Mouse (Mus musculus): Measurements from ENCODE around the gene Sdf4. TPM values are rescaled to one million over a fixed set of nuclear protein-coding genes. Genes with fewer than 3 reads are reported as not detected.

Sdf4 gene
- polyA plus RNA-seq, 1 experiment: 122 TPM

DNA sequence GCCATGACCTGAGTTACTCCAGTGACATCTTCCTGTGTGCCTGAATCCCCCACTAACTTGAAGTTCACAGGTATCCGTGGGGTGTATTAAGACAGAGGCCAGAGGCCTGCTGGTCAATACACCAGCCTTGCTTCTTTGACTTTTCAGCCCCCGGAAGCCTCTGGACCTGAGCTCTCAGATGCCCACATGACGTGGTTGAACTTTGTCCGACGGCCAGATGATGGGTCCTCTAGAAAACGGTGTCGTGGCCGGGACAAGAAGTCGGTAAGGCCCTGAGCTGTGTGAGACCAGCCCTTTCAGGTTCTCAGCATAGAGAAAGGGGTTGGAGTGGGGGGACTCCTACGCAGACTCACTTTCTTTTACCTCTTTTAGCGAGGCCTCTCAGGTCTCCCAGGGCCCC lies 28.3 kb upstream of the Sdf4 start:
- no peak overlapping the region for H3K4me3 ChIP-seq (ENCODE audit: insufficient read depth, low read length)
- H3K4me1 ChIP-seq (ENCODE audit: control insufficient read depth, insufficient read depth, low read length): no peaks in the 10 kb centered on the region; the same call in 1 of the 2 replicates
- H3K27ac ChIP-seq (ENCODE audit: insufficient read depth, low read length): no peak overlapping the region
- TF ChIP-seq POLR2A (IDR thresholded peaks at IDR 0.05; ENCODE audit: extremely low read depth, insufficient read depth, low read length): no peak
- TF ChIP-seq CTCF (IDR thresholded peaks at IDR 0.05; ENCODE audit: extremely low read depth, insufficient read depth, low read length): no peak

DNA sequence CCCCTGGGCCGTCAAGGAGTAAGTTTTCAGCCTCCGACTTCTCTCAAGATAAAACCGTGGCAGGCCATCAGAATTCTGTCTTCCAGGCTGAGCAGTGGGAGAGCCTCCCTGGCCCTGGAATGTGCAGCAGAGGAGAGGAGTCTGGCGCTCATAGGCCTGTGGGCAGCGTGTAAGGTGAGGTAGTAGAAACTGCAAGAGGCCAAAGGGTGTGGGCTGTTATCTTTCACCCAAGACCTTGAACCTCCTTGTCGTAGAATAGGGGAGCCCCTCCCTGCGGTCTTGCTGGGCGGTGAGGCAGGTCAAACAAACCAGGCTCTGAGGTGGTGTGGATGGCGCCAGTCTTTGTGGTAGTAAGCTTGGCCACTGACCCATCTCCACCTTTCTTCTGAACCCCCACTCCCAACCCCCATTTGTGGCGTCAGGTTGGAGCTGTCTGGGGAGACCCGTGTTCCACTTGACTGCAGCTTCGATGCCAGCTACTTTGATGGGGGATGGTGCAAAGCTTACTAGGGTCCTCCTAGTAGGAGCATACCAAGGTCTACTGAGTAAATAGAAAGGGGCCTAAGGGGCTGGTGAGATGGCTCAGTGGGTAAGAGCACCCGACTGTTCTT lies 23.5 kb upstream of the Sdf4 start:
- H3K4me1 ChIP-seq (ENCODE audit: control insufficient read depth, insufficient read depth, low read length): no peaks in the 10 kb centered on the region
- H3K4me3 ChIP-seq (ENCODE audit: insufficient read depth, low read length): no peak overlapping the region
- TF ChIP-seq CTCF (IDR thresholded peaks at IDR 0.05; ENCODE audit: extremely low read depth, insufficient read depth, low read length): no peak
- TF ChIP-seq POLR2A (IDR thresholded peaks at IDR 0.05; ENCODE audit: extremely low read depth, insufficient read depth, low read length): no peak
- H3K27ac ChIP-seq (ENCODE audit: insufficient read depth, low read length): no peak overlapping the region

DNA sequence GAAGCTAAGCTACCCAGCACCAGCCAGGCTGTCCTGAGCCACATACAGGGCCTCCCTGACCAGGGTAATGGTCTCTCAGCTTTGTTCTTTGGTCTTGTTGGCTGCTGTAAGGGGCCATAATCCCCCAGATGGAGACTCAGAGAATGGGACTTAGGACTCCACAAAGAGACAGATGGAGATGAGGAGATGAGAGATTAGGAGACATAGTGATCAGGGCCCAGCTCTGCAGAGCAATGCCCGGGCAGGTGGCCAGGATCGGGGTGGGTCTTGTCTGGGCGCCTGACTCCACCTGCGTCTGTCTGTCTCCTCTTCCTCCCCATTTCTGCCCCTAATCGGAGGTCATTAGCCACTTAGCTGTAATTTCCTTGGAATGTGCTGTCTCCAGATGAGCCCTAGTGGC lies 22.4 kb upstream of the Sdf4 start:
- no peak for TF ChIP-seq POLR2A (IDR thresholded peaks at IDR 0.05; ENCODE audit: extremely low read depth, insufficient read depth, low read length)
- no peak for TF ChIP-seq CTCF (IDR thresholded peaks at IDR 0.05; ENCODE audit: extremely low read depth, insufficient read depth, low read length)
- Histone ChIP-seq H3K4me3 (ENCODE audit: insufficient read depth, low read length) (no peak overlapping the region), H3K4me1 (ENCODE audit: control insufficient read depth, insufficient read depth, low read length) (no peaks in the 10 kb centered on the region), H3K27ac (ENCODE audit: insufficient read depth, low read length) (no peak overlapping the region)

DNA sequence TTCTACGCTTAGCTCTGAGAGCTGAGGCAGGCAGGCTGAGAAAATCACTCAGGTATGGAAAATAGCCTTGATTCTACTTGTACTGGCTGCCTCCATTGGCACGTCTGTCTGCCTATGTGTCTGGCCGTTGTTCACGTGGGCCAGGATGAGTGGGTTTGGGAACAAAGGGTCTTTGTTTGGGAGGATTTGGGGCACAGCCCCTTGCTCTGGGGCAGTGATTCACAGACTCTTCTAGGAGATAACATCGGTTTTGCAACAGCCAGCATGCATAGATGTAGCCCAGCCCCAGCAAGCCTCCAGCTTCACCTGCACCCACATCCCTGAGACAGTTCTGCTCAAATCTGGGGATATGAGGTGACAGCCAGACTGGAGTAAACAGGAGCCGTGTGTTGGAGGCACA lies 20.0 kb upstream of the Sdf4 start:
- H3K27ac ChIP-seq (ENCODE audit: insufficient read depth, low read length): no peak overlapping the region
- no peak overlapping the region for H3K4me3 ChIP-seq (ENCODE audit: insufficient read depth, low read length)
- no peaks in the 10 kb centered on the region for H3K4me1 ChIP-seq (ENCODE audit: control insufficient read depth, insufficient read depth, low read length)
- TF ChIP-seq POLR2A (IDR thresholded peaks at IDR 0.05; ENCODE audit: extremely low read depth, insufficient read depth, low read length) (no peak), CTCF (IDR thresholded peaks at IDR 0.05; ENCODE audit: extremely low read depth, insufficient read depth, low read length) (no peak)

DNA sequence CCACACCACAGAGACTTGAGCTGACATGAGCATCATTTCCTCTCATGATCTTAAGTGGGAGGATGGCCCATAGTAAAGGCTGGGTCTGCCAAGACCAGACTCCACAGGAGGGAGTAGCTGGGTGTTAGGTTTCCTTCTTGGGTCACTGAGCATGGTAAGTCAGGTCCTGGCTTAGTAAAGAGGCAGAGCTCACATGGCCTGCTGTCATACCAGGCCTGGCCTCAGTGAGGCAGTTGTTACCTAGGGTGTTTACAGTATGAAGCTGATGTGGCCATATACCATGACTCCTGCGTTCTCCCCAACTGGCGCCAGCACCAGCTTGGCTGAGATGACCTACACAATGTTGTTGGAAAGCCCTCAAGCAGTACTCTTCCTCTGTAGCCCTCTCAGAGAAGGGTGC lies 19.4 kb upstream of the Sdf4 start:
- Histone ChIP-seq H3K4me3 (ENCODE audit: insufficient read depth, low read length) (no peak overlapping the region), H3K4me1 (ENCODE audit: control insufficient read depth, insufficient read depth, low read length) (no peaks in the 10 kb centered on the region), H3K27ac (ENCODE audit: insufficient read depth, low read length) (no peak overlapping the region)
- TF ChIP-seq CTCF (IDR thresholded peaks at IDR 0.05; ENCODE audit: extremely low read depth, insufficient read depth, low read length) (no peak), POLR2A (IDR thresholded peaks at IDR 0.05; ENCODE audit: extremely low read depth, insufficient read depth, low read length) (no peak)

DNA sequence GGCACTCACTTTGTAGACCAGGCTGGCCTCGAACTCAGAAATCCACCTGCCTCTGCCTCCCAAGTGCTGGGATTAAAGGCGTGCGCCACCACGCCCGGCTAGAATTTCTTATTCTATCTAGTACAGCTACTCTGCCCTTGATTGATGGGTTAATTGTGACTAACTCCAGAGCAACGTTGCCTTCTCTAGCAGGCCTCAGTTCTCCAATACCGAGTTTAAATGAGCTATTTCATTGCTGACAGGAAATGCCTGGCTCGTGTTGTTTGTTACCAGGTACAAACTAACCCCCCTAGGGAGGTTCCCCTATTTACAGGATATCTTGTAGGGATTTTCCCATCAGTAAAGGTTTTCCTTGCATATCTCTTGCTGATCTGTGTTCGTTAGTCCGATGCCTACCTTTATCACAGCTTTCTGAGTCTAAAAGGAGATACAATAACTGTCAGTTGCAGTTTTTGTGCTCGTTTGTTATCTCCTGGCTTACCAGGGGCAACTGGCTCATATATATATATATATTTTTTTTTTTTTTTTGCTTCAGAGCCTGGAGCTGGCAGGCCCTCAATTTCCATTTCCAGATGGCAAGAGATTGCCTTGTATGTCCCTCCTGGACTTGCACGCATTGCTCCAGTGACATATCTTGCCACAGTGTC lies 11.1 kb upstream of the Sdf4 start:
- H3K27ac ChIP-seq (ENCODE audit: insufficient read depth, low read length): no peak overlapping the region
- no peak overlapping the region for H3K4me3 ChIP-seq (ENCODE audit: insufficient read depth, low read length)
- TF ChIP-seq CTCF (IDR thresholded peaks at IDR 0.05; ENCODE audit: extremely low read depth, insufficient read depth, low read length) (no peak), POLR2A (IDR thresholded peaks at IDR 0.05; ENCODE audit: extremely low read depth, insufficient read depth, low read length) (no peak)
- no peaks in the 10 kb centered on the region for H3K4me1 ChIP-seq (ENCODE audit: control insufficient read depth, insufficient read depth, low read length)

DNA sequence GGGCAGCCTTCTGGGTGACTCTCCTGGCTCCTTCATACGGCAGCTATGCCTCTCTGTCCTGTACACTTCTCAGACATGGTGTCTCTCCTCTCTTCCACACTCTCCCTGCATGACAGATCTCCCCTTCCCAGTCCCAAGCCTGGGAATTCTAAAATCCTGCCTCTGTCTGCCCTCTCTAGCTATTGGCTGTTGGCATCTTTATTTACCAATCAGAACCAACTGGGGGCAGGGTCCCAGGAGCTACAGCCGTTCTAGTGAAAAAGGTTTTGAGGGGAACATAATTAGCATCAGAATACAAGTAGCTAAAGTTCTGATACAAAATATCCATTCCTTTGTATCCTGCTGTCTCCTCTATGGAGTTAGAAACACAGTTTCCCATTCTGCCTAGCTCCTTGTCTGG lies 8.9 kb upstream of the Sdf4 start:
- no peak overlapping the region for H3K4me3 ChIP-seq (ENCODE audit: insufficient read depth, low read length)
- no peak overlapping the region for H3K27ac ChIP-seq (ENCODE audit: insufficient read depth, low read length)
- TF ChIP-seq POLR2A (IDR thresholded peaks at IDR 0.05; ENCODE audit: extremely low read depth, insufficient read depth, low read length) (no peak), CTCF (IDR thresholded peaks at IDR 0.05; ENCODE audit: extremely low read depth, insufficient read depth, low read length) (no peak)

DNA sequence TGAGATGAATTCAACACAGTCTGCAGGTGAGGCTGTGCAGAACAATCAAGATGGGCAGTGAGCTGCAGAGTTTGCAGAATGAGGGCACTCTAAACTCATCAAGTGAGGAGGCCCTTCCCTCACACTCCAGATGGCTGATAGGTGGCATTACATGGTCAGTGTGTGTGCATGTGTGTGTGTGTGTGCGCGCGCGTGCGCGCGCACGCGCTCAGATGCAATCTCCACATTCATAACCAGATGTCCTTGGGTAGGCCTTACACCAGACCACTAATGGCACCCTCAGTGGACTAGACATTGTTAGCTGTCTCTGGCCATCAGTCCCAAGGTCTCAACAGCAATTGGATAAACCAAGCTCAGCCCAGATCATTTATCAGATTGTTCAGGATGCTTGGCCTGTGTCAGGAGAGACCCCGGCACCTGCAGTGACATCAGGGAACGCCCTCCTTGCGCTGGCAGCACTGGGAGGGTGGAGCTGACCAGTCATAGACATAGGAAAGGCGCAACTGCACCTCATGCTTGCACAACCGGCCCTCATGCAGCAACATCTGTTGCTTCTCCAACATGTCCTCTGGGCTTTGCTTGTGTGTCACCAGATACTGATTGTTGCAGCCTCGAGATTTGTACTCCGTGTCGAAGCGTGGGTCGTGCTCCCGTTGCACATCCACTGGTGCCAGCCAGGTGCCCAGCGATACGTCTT lies 1.3 kb upstream of the Sdf4 start:
- no peak for TF ChIP-seq CTCF (IDR thresholded peaks at IDR 0.05; ENCODE audit: extremely low read depth, insufficient read depth, low read length)
- no peak for TF ChIP-seq POLR2A (IDR thresholded peaks at IDR 0.05; ENCODE audit: extremely low read depth, insufficient read depth, low read length)
- peak overlapping the region; percentile 75 for H3K4me3 ChIP-seq (ENCODE audit: insufficient read depth, low read length)
- H3K4me1 ChIP-seq (ENCODE audit: control insufficient read depth, insufficient read depth, low read length): peaks cover 8% of the 10 kb centered on the region
- H3K27ac ChIP-seq (ENCODE audit: insufficient read depth, low read length): peak overlapping the region; percentile 98; the same call in 1 of the 2 replicates

More for the DNA sequence above, 8.9 kb upstream of the Sdf4 start:
- no peaks in the 10 kb centered on the region for H3K4me1 ChIP-seq (ENCODE audit: control insufficient read depth, insufficient read depth, low read length)

DNA sequence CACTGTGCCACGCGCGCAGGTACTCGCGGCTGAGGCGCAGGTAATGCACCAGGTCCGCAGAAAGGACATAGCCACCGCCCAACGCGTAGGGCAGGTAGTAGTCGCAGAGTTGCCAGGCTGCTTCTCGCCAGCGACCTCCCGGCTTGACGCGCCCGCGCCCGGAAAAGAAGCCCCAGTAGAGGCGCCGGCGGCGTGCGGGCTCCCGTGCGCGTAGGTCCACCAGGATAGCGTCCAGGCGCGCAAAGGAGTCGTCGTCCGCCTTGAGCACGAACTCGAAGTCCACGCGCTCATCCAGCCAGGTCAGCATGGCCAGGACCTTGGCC lies 803 bp upstream of the Sdf4 start:
- Histone ChIP-seq H3K4me3 (ENCODE audit: insufficient read depth, low read length) (peak overlapping the region; percentile 75), H3K4me1 (ENCODE audit: control insufficient read depth, insufficient read depth, low read length) (peaks cover 8% of the 10 kb centered on the region), H3K27ac (ENCODE audit: insufficient read depth, low read length) (peak overlapping the region; percentile 98; the same call in 1 of the 2 replicates)
- TF ChIP-seq POLR2A (IDR thresholded peaks at IDR 0.05; ENCODE audit: extremely low read depth, insufficient read depth, low read length) (no peak), CTCF (IDR thresholded peaks at IDR 0.05; ENCODE audit: extremely low read depth, insufficient read depth, low read length) (no peak)
